Mouse (Mus musculus) midbrain, embryonic 14.5 days (tissue): ENCODE measurements around the gene Gstm5. TPM values are rescaled to one million over a fixed set of nuclear protein-coding genes. Genes with fewer than 3 reads are reported as not detected.
A peak's percentile ranks its signal among the peaks of the same experiment; 100 is the strongest.
"Not testable (repeated sequence)": the region's sequence is repeated elsewhere in the genome, so short reads cannot be mapped to it uniquely, and the experiment has no call there.

Experiments
- ATAC-seq: fragments of 200-750 bp; cut with Nextera tagmentation; 2 replicates; pipeline ENCODE4 v1.8.0; 2017; ENCODE audit warnings: moderate number of reproducible peaks, moderate library complexity; ENCODE audit not compliant: low FRiP score, low TSS enrichment
- DNase-seq: peaks from one replicate; pipeline ENCODE4 v3.0.0-alpha.2; 2015
- H3K27ac ChIP-seq: fragments of 300-500 bp; sonication (generic); replicated peaks from 2 replicates; pipeline ENCODE4 v1.5.1; 2014; ENCODE audit warnings: mild to moderate bottlenecking, low read depth, low read length, moderate library complexity
- H3K27me3 ChIP-seq: fragments of 300-500 bp; sonication (generic); 2 replicates; pipeline ENCODE4 v1.6.1; 2014; ENCODE audit warnings: low read length, control low read depth, mixed read lengths; ENCODE audit not compliant: control insufficient read depth, insufficient read depth
- H3K36me3 ChIP-seq: fragments of 300-500 bp; sonication (generic); 2 replicates; pipeline ENCODE4 v1.6.1; 2014; ENCODE audit warnings: low read length, control low read depth; ENCODE audit not compliant: control insufficient read depth, insufficient read depth
- H3K4me1 ChIP-seq: fragments of 300-500 bp; sonication (generic); 2 replicates; pipeline ENCODE4 v1.6.1; 2014; ENCODE audit warnings: mild to moderate bottlenecking, antibody characterized with exemption, low read length, control low read depth; ENCODE audit not compliant: control insufficient read depth, insufficient read depth
- H3K4me2 ChIP-seq: fragments of 300-500 bp; sonication (generic); 2 replicates; pipeline ENCODE4 v1.6.1; 2014; ENCODE audit warnings: mild to moderate bottlenecking, low read length, moderate library complexity
- H3K4me3 ChIP-seq: fragments of 300-500 bp; sonication (generic); replicated peaks from 2 replicates; pipeline ENCODE4 v1.5.1; 2014; ENCODE audit warnings: low read depth, low read length
- H3K9ac ChIP-seq: fragments of 300-500 bp; sonication (generic); replicated peaks from 2 replicates; pipeline ENCODE4 v1.6.1; 2014; ENCODE audit warnings: mild to moderate bottlenecking, low read length, moderate library complexity
- H3K9me3 ChIP-seq: fragments of 300-500 bp; sonication (generic); 2 replicates; pipeline ENCODE4 v1.6.1; 2016; ENCODE audit warnings: low read length, control low read depth, mixed read lengths; ENCODE audit not compliant: control insufficient read depth
- whole genome bisulfite sequencing: fragments of 180-500 bp; shearing (Covaris S2); extraction: QIAGEN DNeasy Blood & Tissue Kit; methylation state at CpG from one replicate; pipeline ENCODE4 v1.1.7; 2014; 5-methylcytosine and 5-hydroxymethylcytosine counted together
- polyA plus RNA-seq: library from polyadenylated mRNA; unstranded; fragments of >200 nt; fragmentation: Nextera tagmentation; extraction: Ambion mirVana; gene quantifications from 2 replicates; pipeline ENCODE4 v1.2.1, GENCODE M21; 2014

The Gstm5 gene
- polyA plus RNA-seq, 1 experiment from 2014 or later = 245 TPM

- 84% methylated on average over 9 of the region's 9 CpGs for WGBS
- H3K27me3 ChIP-seq = no peaks in the 10 kb centered on the region
- ATAC-seq = peak; percentile 70
Observed at GRCm38 (mm10) chr3:107887674-107888495, 7.7 kb upstream of the Gstm5 start.

GRCm38 (mm10) chr3:107889236-107889635 lies 6.4 kb upstream of the Gstm5 start:
- not testable (repeated sequence) for H3K36me3 ChIP-seq, H3K4me2 ChIP-seq, H3K27me3 ChIP-seq, H3K9me3 ChIP-seq, ATAC-seq, DNase-seq, H3K4me1 ChIP-seq, H3K27ac ChIP-seq, H3K9ac ChIP-seq, H3K4me3 ChIP-seq
- WGBS = 89% methylated on average over 2 of the region's 2 CpGs

More at GRCm38 (mm10) chr3:107887674-107888495, 7.7 kb upstream of the Gstm5 start:
- Histone ChIP-seq H3K4me2 (no peak overlapping the region), H3K27ac (0 out of 2 replicates have a peak overlapping the region, but pooled peaks have one; percentile 5), H3K36me3 (no peaks in the 10 kb centered on the region), H3K4me3 (no peak overlapping the region), H3K9ac (no peak overlapping the region), H3K4me1 (no peaks in the 10 kb centered on the region), H3K9me3 (no peaks in the 10 kb centered on the region)
- peak; percentile 67 for DNase-seq

GRCm38 (mm10) chr3:107895194-107895719 lies 364 bp upstream of the Gstm5 start:
- Histone ChIP-seq H3K4me1 (peaks cover 10% of the 10 kb centered on the region), H3K4me3 (peak overlapping the region; percentile 76), H3K4me2 (peak overlapping the region; percentile 77), H3K9ac (peak overlapping the region; percentile 89), H3K27me3 (no peaks in the 10 kb centered on the region), H3K27ac (peak overlapping the region; percentile 78), H3K9me3 (no peaks in the 10 kb centered on the region), H3K36me3 (peaks cover 10% of the 10 kb centered on the region; the same call in 1 of the 2 replicates)
- WGBS = 12% methylated on average over 6 of the region's 6 CpGs
- DNase-seq (no peak), ATAC-seq (peak; percentile 18)

- Histone ChIP-seq H3K4me3 (no peak overlapping the region), H3K9me3 (no peaks in the 10 kb centered on the region), H3K27ac (no peak overlapping the region), H3K4me1 (peaks cover 10% of the 10 kb centered on the region), H3K9ac (no peak overlapping the region), H3K36me3 (peaks cover 10% of the 10 kb centered on the region; the same call in 1 of the 2 replicates), H3K27me3 (no peaks in the 10 kb centered on the region), H3K4me2 (no peak overlapping the region)
- 95% methylated on average over 13 of the region's 13 CpGs for WGBS
- DNase-seq = no peak
- no peak for ATAC-seq
Observed at GRCm38 (mm10) chr3:107898691-107899090, 3.1 kb downstream of the Gstm5 start.

GRCm38 (mm10) chr3:107900955-107901673 lies 5.5 kb downstream of the Gstm5 start:
- no peaks in the 10 kb centered on the region for H3K9me3 ChIP-seq
- H3K9ac ChIP-seq = no peak overlapping the region
- no peaks in the 10 kb centered on the region for H3K27me3 ChIP-seq
- 79% methylated on average over 11 of the region's 11 CpGs for WGBS
- H3K4me2 ChIP-seq = no peak overlapping the region
- peaks cover 5% of the 10 kb centered on the region for H3K4me1 ChIP-seq
- H3K27ac ChIP-seq = no peak overlapping the region
- no peak for DNase-seq
- peaks cover 10% of the 10 kb centered on the region; the same call in 1 of the 2 replicates for H3K36me3 ChIP-seq
- H3K4me3 ChIP-seq = no peak overlapping the region
- ATAC-seq = no peak

GRCm38 (mm10) chr3:107905942-107906341 lies 10.3 kb downstream of the Gstm5 start:
- Histone ChIP-seq H3K4me1 (no peaks in the 10 kb centered on the region), H3K36me3 (no peaks in the 10 kb centered on the region), H3K9ac (no peak overlapping the region), H3K9me3 (no peaks in the 10 kb centered on the region), H3K4me3 (no peak overlapping the region), H3K27me3 (no peaks in the 10 kb centered on the region), H3K27ac (no peak overlapping the region), H3K4me2 (no peak overlapping the region)
- ATAC-seq (no peak), DNase-seq (no peak)
- WGBS = 52% methylated on average over 6 of the region's 6 CpGs

GRCm38 (mm10) chr3:107916674-107917073 lies 21.1 kb downstream of the Gstm5 start:
- DNase-seq = no peak
- no peak overlapping the region for H3K4me2 ChIP-seq

GRCm38 (mm10) chr3:107917097-107917496 lies 21.5 kb downstream of the Gstm5 start:
- 83% methylated on average over 3 of the region's 3 CpGs for WGBS
- H3K4me1 ChIP-seq = no peaks in the 10 kb centered on the region
- H3K36me3 ChIP-seq = no peaks in the 10 kb centered on the region
- H3K4me2 ChIP-seq = no peak overlapping the region
- peak; percentile 14 for DNase-seq
- no peak overlapping the region for H3K4me3 ChIP-seq
- H3K9me3 ChIP-seq = no peaks in the 10 kb centered on the region
- H3K27ac ChIP-seq = no peak overlapping the region
- no peak for ATAC-seq
- no peak overlapping the region for H3K9ac ChIP-seq
- H3K27me3 ChIP-seq = no peaks in the 10 kb centered on the region

More at GRCm38 (mm10) chr3:107916674-107917073, 21.1 kb downstream of the Gstm5 start:
- Histone ChIP-seq H3K27ac (no peak overlapping the region), H3K4me1 (no peaks in the 10 kb centered on the region), H3K9me3 (no peaks in the 10 kb centered on the region), H3K9ac (no peak overlapping the region), H3K4me3 (no peak overlapping the region), H3K27me3 (no peaks in the 10 kb centered on the region), H3K36me3 (no peaks in the 10 kb centered on the region)
- 77% methylated on average over 15 of the region's 15 CpGs for WGBS
- ATAC-seq = no peak
